Mouse (Mus musculus) E14TG2a.4 (cell line): ENCODE results near the gene Efna5.

ENCODE experiments used
- CTCF ChIP-seq: conservative IDR thresholded peaks from 2 replicates; pipeline ENCODE4 v1.5.1; 2014; ENCODE audit warnings: low read length
- NANOG ChIP-seq: IDR thresholded peaks from 2 replicates; pipeline ENCODE4 v1.6.1; 2014; ENCODE audit warnings: borderline replicate concordance, low read length, mixed read lengths
- POU5F1 ChIP-seq: IDR thresholded peaks from 2 replicates; pipeline ENCODE4 v1.6.1; 2014; ENCODE audit warnings: low read length, borderline replicate concordance

DNA sequence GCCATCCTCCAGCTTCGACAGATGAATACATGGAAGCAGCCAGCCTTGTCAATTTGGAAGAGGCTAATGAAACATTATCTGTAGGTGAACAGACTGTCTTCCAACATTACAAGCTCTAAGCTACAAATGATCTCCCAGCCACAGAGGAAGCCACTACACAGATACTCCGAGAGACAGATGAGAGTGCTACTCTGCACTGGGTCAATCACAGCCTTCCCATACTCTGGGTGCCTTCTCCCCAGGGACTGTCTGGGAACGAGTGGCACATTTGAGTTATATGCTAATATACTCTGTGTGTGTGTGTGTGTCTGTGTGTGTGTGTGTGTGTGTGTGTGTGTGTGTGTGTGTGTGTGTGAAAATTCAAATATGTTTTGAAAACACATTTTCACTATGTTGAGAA, 30.5 kb downstream of the Efna5 start:
- TF ChIP-seq CTCF, result no peak
- TF ChIP-seq POU5F1, result no peak
- TF ChIP-seq NANOG, result no peak
